In the genomic region with DNA sequence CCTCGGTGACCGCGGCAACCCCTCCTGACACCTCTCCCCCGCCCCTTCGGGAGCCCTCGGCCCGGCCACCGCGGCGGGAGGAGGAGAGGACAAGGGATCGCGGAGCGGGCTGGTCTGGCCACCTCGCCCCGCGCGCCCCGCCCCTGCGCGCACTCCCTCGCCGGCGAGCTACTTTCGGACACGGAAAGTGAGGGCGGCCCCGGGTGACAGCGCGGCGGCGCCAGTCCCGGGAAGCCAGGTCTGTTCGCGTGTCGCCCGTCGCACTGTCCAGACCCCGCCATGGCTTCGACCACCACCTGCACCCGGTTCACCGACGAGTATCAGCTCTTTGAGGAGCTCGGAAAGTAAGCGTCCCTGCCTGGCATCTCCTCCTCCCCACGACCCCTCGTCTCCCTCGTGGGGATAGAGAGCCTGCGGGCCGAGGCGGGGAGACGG, we compare ENCODE assay signal across 8 mouse cellular contexts. TPM values are rescaled to one million over a fixed set of nuclear protein-coding genes. Genes with fewer than 3 reads are reported as not detected.
A peak's percentile ranks its signal among the peaks of the same experiment; 100 is the strongest.
DNase-seq lines count a peak whose midpoint lies in the region; ATAC-seq lines count a peak whose summit lies in the region.

No protein-coding gene starts in this region.

- no peaks in the 10 kb centered on the region for H3K9me3 ChIP-seq in hindbrain, embryonic 16.5 days (ENCODE audit: control insufficient read depth, low read length)
- no peaks in the 10 kb centered on the region for H3K9me3 ChIP-seq in limb, embryonic 10.5 days (replicated peaks)

- peak overlapping the region; percentile 96 for H3K4me2 ChIP-seq in hindbrain, embryonic 16.5 days (ENCODE audit: low read length)

- H3K27me3 ChIP-seq in hindbrain, embryonic 16.5 days (replicated peaks; ENCODE audit: control insufficient read depth, insufficient read depth, low read length) = no peaks in the 10 kb centered on the region
- no peaks in the 10 kb centered on the region for H3K27me3 ChIP-seq in limb, embryonic 10.5 days (ENCODE audit: low read depth, poor library complexity, severe bottlenecking)

- peaks cover 4% of the 10 kb centered on the region; the same call in 1 of the 2 replicates for H3K4me1 ChIP-seq in hindbrain, embryonic 16.5 days (ENCODE audit: control insufficient read depth, insufficient read depth, low read depth, low read length)
- peaks cover 28% of the 10 kb centered on the region for H3K4me1 ChIP-seq in limb, embryonic 10.5 days

- no peaks in the 10 kb centered on the region for H3K36me3 ChIP-seq in hindbrain, embryonic 16.5 days (ENCODE audit: control insufficient read depth, insufficient read depth, low read length)
- H3K36me3 ChIP-seq in limb, embryonic 10.5 days = peaks cover 8% of the 10 kb centered on the region

- H3K27ac ChIP-seq in hindbrain, embryonic 16.5 days (ENCODE audit: low read depth, low read length) = peak overlapping the region; percentile 99
- H3K27ac ChIP-seq in limb, embryonic 10.5 days = peak overlapping the region; percentile 95

- 0% methylated on average over 43 of the region's 51 CpGs for WGBS in hindbrain, embryonic 16.5 days
- WGBS in limb, embryonic 10.5 days = 0% methylated on average over 51 of the region's 51 CpGs

- peak overlapping the region; percentile 80 for H3K4me3 ChIP-seq in hindbrain, embryonic 16.5 days (ENCODE audit: low read length)
- H3K4me3 ChIP-seq in limb, embryonic 10.5 days = peak overlapping the region; percentile 89

- ATAC-seq in hindbrain, embryonic 16.5 days = peak; percentile 70

- DNase-seq in Muller cell, postnatal 12 days (ENCODE audit: inconsistent ontology term) = peak; percentile 94
- DNase-seq in cerebellum, postnatal 36 days = peak; percentile 80 to 85
- DNase-seq in gastrocnemius, postnatal 10 days = peak; percentile 87
- DNase-seq in limb, embryonic 10.5 days (ENCODE audit: low spot score) = peak; percentile 80
- peak; percentile 69 for DNase-seq in mesoderm, embryonic 11.5 days (ENCODE audit: low read depth, low spot score)
- peak; percentile 55 for DNase-seq in right cerebral cortex, postnatal 4 days
- peak; percentile 79 to 80 for DNase-seq in urinary bladder, postnatal 4 days (ENCODE audit: low spot score in 2 of 2)

- H3K9ac ChIP-seq in hindbrain, embryonic 16.5 days (ENCODE audit: low read depth, low read length) = peak overlapping the region; percentile 93

RNA-seq across cellular contexts. Expression of gene Camk2d, which starts 1.1 kb away (rescaled TPM):
- 100 to 1,000 TPM; 108 to 111 TPM for total RNA-seq in gastrocnemius, postnatal 10 days (2021)
- polyA plus RNA-seq in hindbrain, embryonic 16.5 days (2015; fragmentation: Nextera tagmentation; extraction: Ambion mirVana) = 81.6 and 88.9 TPM in 2 replicates
- polyA plus RNA-seq in limb, embryonic 10.5 days (2016; fragmentation: Nextera tagmentation; extraction: Ambion mirVana) = 13.4 and 13.5 TPM in 2 replicates

Comparison
In these comparisons a context has a peak if more than half of its experiments do, and no peak if none do; other contexts are left out.
1. Peak in every context shown above with its lines: DNase-seq, ATAC-seq, H3K4me3 ChIP-seq and H3K27ac ChIP-seq.